Mouse (Mus musculus) lung, embryonic 14.5 days (tissue): ENCODE results near the gene Nfyc. TPM values are rescaled to one million over a fixed set of nuclear protein-coding genes. Genes with fewer than 3 reads are reported as not detected.

Experiments used
- ATAC-seq: fragments of 200-750 bp; cut with Nextera tagmentation; 2 replicates; pipeline ENCODE4 v1.8.0; 2017; ENCODE audit warnings: mild to moderate bottlenecking, moderate TSS enrichment, moderate library complexity; ENCODE audit not compliant: insufficient read depth
- DNase-seq: peaks from one replicate; pipeline ENCODE4 v3.0.0-alpha.2; 2015
- H3K27ac ChIP-seq: fragments of 300-500 bp; sonication (generic); 2 replicates; pipeline ENCODE4 v1.5.1; 2014; ENCODE audit warnings: low read depth, mild to moderate bottlenecking, moderate library complexity
- H3K27me3 ChIP-seq: fragments of 300-500 bp; sonication (generic); 2 replicates; pipeline ENCODE4 v1.6.1; 2014; ENCODE audit warnings: low read length, control low read depth; ENCODE audit not compliant: insufficient read depth
- H3K36me3 ChIP-seq: fragments of 300-500 bp; sonication (generic); 2 replicates; pipeline ENCODE4 v1.6.1; 2014; ENCODE audit warnings: control low read depth; ENCODE audit not compliant: insufficient read depth
- H3K4me1 ChIP-seq: fragments of 300-500 bp; sonication (generic); 2 replicates; pipeline ENCODE4 v1.6.1; 2014; ENCODE audit warnings: antibody characterized with exemption, control low read depth; ENCODE audit not compliant: insufficient read depth
- H3K4me2 ChIP-seq: fragments of 300-500 bp; sonication (generic); 2 replicates; pipeline ENCODE4 v1.6.1; 2014; ENCODE audit warnings: mild to moderate bottlenecking
- H3K4me3 ChIP-seq: fragments of 300-500 bp; sonication (generic); 2 replicates; pipeline ENCODE4 v1.5.1; 2014; ENCODE audit warnings: low read depth, low read length
- H3K9ac ChIP-seq: fragments of 300-500 bp; sonication (generic); 2 replicates; pipeline ENCODE4 v1.6.1; 2014
- H3K9me3 ChIP-seq: fragments of 300-500 bp; sonication (generic); 2 replicates; pipeline ENCODE4 v1.6.1; 2016; ENCODE audit warnings: low read depth, low read length, control low read depth
- CTCF ChIP-seq: IDR thresholded peaks from 2 replicates; pipeline ENCODE4 v1.5.1; 2016; ENCODE audit warnings: antibody characterized with exemption, low read depth
- WGBS: fragments of 180-500 bp; shearing (Covaris S2); extraction: QIAGEN DNeasy Blood & Tissue Kit; methylation state at CpG from one replicate; pipeline ENCODE4 v1.1.7; 2014; 5-methylcytosine and 5-hydroxymethylcytosine counted together
- polyA plus RNA-seq: library from polyadenylated mRNA; unstranded; fragments of >200 nt; fragmentation: Nextera tagmentation; extraction: Ambion mirVana; gene quantifications from 2 replicates; pipeline ENCODE4 v1.2.1, GENCODE M21; 2014

Nfyc gene
- polyA plus RNA-seq: 113 and 114 TPM in 2 replicates

DNA sequence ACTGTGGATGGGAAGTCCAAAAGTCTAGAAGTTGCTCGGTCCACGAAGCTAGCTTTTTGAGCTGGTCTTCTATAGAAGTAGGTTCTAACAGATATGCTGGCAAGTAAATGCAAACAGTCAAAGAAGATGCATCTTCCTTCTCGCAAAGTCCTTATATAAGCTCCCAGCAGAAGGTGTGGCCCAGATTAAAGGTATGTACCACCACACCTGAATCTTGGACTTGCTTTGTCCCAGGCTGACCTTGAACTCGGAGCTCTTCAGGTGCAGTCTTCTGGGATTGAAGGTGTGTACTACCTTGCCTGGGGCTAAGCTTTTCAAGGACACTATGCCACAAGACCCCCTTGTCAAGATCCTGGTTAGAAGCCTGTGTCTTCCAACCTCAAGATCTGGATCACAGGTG lies at the start of gene Nfyc:
Gene Nfyc, minus strand, starts transcription at position 101 of the 400 bp plus-strand sequence.
- Histone ChIP-seq H3K27ac (no peak within 1 kb of the TSS), H3K9ac (no peak within 1 kb of the TSS), H3K27me3 (no peaks in the 10 kb centered on the region), H3K4me1 (no peaks in the 10 kb centered on the region), H3K9me3 (no peaks in the 10 kb centered on the region), H3K4me2 (no peak within 1 kb of the TSS), H3K4me3 (no peak within 1 kb of the TSS), H3K36me3 (no peaks in the 10 kb centered on the region)
- ATAC-seq: no peak
- WGBS: 83% methylated on average over 4 of the region's 4 CpGs
- TF ChIP-seq CTCF: no peak
- no peak for DNase-seq

DNA sequence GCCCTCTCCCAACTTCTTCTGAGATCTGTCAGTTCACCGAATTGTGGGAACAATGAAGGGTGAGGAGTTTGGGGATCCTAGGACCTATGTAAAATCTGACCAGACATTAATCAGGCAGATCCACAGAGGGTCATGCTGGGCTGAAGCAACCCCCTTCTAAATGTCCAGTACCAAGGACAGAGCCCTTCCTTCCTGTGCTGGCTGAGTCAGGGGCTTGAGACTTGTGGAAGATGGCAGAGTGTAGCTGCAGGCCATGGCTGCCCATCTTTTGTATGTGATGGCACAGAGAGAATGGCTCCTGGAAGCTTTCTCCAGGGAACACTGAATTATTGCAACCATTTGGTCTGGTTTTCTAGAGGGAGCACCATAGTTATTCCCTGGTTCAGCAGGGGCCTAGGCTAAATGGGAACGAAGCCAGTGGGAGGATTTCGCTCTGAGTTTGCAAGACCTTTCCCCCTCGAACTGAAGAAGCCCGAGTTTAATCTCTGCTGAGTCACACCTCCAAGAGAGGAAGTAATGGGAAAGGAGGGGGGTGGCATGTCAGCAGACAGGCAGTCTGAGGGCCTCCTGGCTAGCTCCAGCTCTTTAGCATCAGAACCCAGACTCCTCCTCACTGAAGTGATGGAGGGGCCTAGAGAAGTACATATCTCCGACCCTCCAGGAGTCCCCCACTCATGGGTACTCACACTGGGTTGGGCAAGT lies 49.5 kb upstream of the Nfyc start:
- H3K4me1 ChIP-seq: peaks cover 9% of the 10 kb centered on the region
- no peak for TF ChIP-seq CTCF
- no peaks in the 10 kb centered on the region; the same call in 1 of the 2 replicates for H3K27me3 ChIP-seq
- no peak overlapping the region for H3K4me2 ChIP-seq
- no peak for ATAC-seq
- H3K9ac ChIP-seq: no peak overlapping the region
- peak; percentile 62 for DNase-seq
- WGBS: 38% methylated on average over 6 of the region's 6 CpGs
- no peak overlapping the region for H3K4me3 ChIP-seq
- H3K27ac ChIP-seq: no peak overlapping the region
- H3K9me3 ChIP-seq: no peaks in the 10 kb centered on the region
- H3K36me3 ChIP-seq: no peaks in the 10 kb centered on the region

DNA sequence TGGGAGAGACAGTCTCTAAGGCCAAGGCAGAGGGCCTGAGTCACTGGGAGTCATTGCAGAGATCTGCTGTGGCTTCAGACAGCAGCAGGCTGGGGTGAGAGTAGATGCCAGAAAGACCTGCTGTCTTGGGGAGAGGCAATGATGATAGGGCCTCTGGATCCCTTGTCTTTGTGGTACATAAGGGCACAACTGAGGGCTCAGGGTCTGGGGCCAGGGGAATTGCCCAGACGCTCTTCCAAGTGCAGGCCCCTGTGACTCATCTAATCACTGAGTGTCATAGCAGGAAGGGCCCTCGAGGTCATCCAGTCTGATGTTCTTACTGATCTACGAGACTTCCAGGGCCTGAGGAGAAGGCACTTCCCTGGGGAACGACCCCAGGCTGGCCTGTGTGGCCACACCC lies 48.0 kb upstream of the Nfyc start:
- no peak overlapping the region for H3K4me2 ChIP-seq
- H3K27ac ChIP-seq: no peak overlapping the region
- H3K4me3 ChIP-seq: no peak overlapping the region
- 24% methylated on average over 4 of the region's 4 CpGs for WGBS
- no peak overlapping the region for H3K9ac ChIP-seq
- no peaks in the 10 kb centered on the region for H3K4me1 ChIP-seq
- H3K36me3 ChIP-seq: no peaks in the 10 kb centered on the region
- ATAC-seq (no peak), DNase-seq (no peak)
- no peaks in the 10 kb centered on the region for H3K9me3 ChIP-seq
- no peaks in the 10 kb centered on the region; the same call in 1 of the 2 replicates for H3K27me3 ChIP-seq
- TF ChIP-seq CTCF: no peak

DNA sequence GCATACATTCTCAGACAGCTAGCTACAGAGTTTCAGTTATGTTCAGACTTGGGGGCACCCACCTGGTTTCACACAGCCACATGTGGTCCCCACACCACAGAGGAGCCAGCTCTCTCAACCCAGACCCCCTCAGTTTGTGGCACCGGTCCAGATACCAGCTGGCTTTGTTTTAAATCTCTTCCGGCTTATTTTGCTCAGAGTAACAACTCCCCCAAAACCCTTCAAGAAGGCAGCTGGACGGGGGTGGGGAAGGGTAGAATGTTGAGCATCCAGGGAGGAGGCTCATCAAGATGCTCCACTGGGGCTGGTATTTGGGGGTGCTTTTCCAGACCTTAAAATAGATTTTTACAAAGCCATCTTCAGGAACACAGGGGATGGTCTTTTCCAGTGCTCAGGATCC lies 47.4 kb upstream of the Nfyc start:
- WGBS: 56% methylated on average over 3 of the region's 3 CpGs
- TF ChIP-seq CTCF: no peak

DNA sequence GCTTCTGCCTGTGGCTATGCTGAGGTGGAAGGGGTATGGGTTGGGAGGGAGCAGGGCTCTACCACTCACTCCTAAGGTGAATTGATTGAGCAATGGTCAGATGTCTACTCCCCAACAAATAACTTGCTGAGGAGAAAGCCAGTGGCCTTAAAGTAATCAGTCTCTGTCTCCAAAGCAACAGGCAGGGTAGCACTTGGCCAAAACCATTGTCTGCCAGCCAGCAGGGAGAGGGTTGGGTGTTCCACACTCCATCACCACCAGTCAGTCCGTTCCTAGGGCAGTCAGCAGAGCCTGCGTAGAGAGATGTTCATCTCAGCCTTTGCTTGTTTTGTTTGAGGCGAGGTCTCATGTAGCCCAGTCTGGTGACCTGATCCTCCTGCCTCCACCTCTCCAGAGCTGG lies 44.6 kb upstream of the Nfyc start:
- Histone ChIP-seq H3K9ac (no peak overlapping the region), H3K4me1 (no peaks in the 10 kb centered on the region), H3K4me2 (no peak overlapping the region), H3K9me3 (no peaks in the 10 kb centered on the region), H3K27me3 (no peaks in the 10 kb centered on the region; the same call in 1 of the 2 replicates), H3K27ac (no peak overlapping the region), H3K4me3 (no peak overlapping the region), H3K36me3 (no peaks in the 10 kb centered on the region)
- 40% methylated on average over 3 of the region's 3 CpGs for WGBS
- no peak for TF ChIP-seq CTCF
- ATAC-seq (no peak), DNase-seq (no peak)

More for the DNA sequence above, 47.4 kb upstream of the Nfyc start:
- Histone ChIP-seq H3K9me3 (no peaks in the 10 kb centered on the region), H3K4me3 (no peak overlapping the region), H3K4me1 (no peaks in the 10 kb centered on the region), H3K36me3 (no peaks in the 10 kb centered on the region), H3K27ac (no peak overlapping the region), H3K27me3 (no peaks in the 10 kb centered on the region; the same call in 1 of the 2 replicates), H3K4me2 (no peak overlapping the region), H3K9ac (no peak overlapping the region)
- DNase-seq: no peak
- ATAC-seq: no peak

DNA sequence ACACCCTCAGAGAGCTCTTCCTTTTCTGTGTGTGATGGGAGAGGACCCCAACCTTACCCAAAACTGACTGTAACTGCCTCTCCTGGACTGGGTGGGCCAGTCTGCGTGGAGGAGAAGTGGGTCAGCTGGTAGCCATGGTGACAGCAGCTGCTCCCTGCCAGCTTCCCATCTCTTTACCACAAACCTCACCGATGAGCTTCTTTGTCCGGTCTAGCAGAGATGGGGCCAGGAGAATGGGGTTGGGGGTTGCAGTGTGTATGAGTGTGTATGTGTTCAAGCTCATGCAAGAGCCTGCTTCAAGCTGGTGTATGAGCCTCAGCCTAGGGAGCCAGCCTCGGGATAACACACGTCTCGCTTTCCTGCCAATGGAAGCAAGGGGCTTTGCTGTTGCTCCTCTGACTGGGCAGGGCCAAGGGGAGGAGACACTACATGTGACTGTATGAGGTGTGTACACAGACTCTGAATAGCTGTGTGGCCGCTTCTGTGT lies 38.9 kb upstream of the Nfyc start:
- Histone ChIP-seq H3K36me3 (no peaks in the 10 kb centered on the region), H3K27me3 (no peaks in the 10 kb centered on the region), H3K9me3 (no peaks in the 10 kb centered on the region), H3K4me2 (no peak overlapping the region), H3K9ac (no peak overlapping the region), H3K27ac (no peak overlapping the region), H3K4me3 (no peak overlapping the region), H3K4me1 (no peaks in the 10 kb centered on the region)
- ATAC-seq (no peak), DNase-seq (no peak)
- WGBS: 53% methylated on average over 7 of the region's 7 CpGs
- no peak for TF ChIP-seq CTCF

DNA sequence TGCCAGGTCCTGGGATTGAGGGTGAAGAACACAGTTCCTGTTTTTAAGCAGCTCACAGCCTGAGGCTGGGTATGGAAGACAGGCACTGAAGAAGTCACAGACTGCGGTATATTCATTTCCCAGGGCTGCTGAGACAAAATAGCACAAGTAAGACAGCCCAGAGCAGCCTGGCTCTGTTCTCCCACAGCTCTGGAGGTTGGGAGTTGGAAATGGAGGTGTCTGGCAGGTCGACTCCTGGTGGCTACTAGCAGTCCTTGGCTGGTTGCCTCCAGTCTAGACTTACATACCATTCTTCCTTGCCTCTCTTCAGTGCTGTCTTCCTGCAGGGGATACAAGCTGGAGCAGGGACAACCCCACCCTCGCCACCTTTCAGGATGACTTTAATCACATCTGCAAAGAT lies 37.6 kb upstream of the Nfyc start:
- no peak overlapping the region for H3K4me3 ChIP-seq
- no peak overlapping the region for H3K9ac ChIP-seq
- DNase-seq: no peak
- no peaks in the 10 kb centered on the region for H3K9me3 ChIP-seq
- TF ChIP-seq CTCF: no peak
- H3K27me3 ChIP-seq: no peaks in the 10 kb centered on the region
- H3K4me2 ChIP-seq: no peak overlapping the region
- H3K4me1 ChIP-seq: no peaks in the 10 kb centered on the region
- 59% methylated on average over 3 of the region's 3 CpGs for WGBS
- no peaks in the 10 kb centered on the region for H3K36me3 ChIP-seq
- no peak for ATAC-seq
- H3K27ac ChIP-seq: no peak overlapping the region
